Mouse (Mus musculus) kidney, embryonic 16.5 days (tissue): Measurements from ENCODE around the gene Ndufaf2. TPM values are rescaled to one million over a fixed set of nuclear protein-coding genes. Genes with fewer than 3 reads are reported as not detected.

ENCODE experiments used
- ATAC-seq: fragments of 200-750 bp; cut with Nextera tagmentation; 2 replicates; pipeline ENCODE4 v1.8.0; 2017; ENCODE audit warnings: moderate TSS enrichment; ENCODE audit not compliant: low FRiP score, low TSS enrichment
- H3K27ac ChIP-seq: fragments of 300-500 bp; sonication (generic); 2 replicates; pipeline ENCODE4 v1.5.1; 2014; ENCODE audit warnings: low read length
- H3K27me3 ChIP-seq: fragments of 300-500 bp; sonication (generic); 2 replicates; pipeline ENCODE4 v1.6.1; 2014; ENCODE audit warnings: low read length, control low read depth, mixed read lengths; ENCODE audit not compliant: insufficient read depth
- H3K36me3 ChIP-seq: fragments of 300-500 bp; sonication (generic); 2 replicates; pipeline ENCODE4 v1.6.1; 2014; ENCODE audit warnings: low read length, control low read depth, mixed read lengths; ENCODE audit not compliant: insufficient read depth
- H3K4me1 ChIP-seq: fragments of 300-500 bp; sonication (generic); 2 replicates; pipeline ENCODE4 v1.6.1; 2014; ENCODE audit warnings: low read length, control low read depth, mixed read lengths; ENCODE audit not compliant: insufficient read depth
- H3K4me2 ChIP-seq: fragments of 300-500 bp; sonication (generic); replicated peaks from 2 replicates; pipeline ENCODE4 v1.6.1; 2014; ENCODE audit warnings: low read depth, low read length
- H3K4me3 ChIP-seq: fragments of 300-500 bp; sonication (generic); 2 replicates; pipeline ENCODE4 v1.5.1; 2014; ENCODE audit warnings: mild to moderate bottlenecking, low read length
- H3K9ac ChIP-seq: fragments of 300-500 bp; sonication (generic); replicated peaks from 2 replicates; pipeline ENCODE4 v1.6.1; 2014; ENCODE audit warnings: low read length
- H3K9me3 ChIP-seq: fragments of 300-500 bp; sonication (generic); 2 replicates; pipeline ENCODE4 v1.6.1; 2016; ENCODE audit warnings: low read length, control low read depth
- whole genome bisulfite sequencing: fragments of 180-500 bp; shearing (Covaris S2); extraction: QIAGEN DNeasy Blood & Tissue Kit; methylation state at CpG from one replicate; pipeline ENCODE4 v1.1.7; 2014; 5-methylcytosine and 5-hydroxymethylcytosine counted together
- polyA plus RNA-seq: library from polyadenylated mRNA; unstranded; fragments of >200 nt; fragmentation: Nextera tagmentation; extraction: Ambion mirVana; gene quantifications from 2 replicates; pipeline ENCODE4 v1.2.1, GENCODE M21; 2015

The Ndufaf2 gene
- polyA plus RNA-seq, 1 experiment from 2014 or later = 72.6 TPM

DNA sequence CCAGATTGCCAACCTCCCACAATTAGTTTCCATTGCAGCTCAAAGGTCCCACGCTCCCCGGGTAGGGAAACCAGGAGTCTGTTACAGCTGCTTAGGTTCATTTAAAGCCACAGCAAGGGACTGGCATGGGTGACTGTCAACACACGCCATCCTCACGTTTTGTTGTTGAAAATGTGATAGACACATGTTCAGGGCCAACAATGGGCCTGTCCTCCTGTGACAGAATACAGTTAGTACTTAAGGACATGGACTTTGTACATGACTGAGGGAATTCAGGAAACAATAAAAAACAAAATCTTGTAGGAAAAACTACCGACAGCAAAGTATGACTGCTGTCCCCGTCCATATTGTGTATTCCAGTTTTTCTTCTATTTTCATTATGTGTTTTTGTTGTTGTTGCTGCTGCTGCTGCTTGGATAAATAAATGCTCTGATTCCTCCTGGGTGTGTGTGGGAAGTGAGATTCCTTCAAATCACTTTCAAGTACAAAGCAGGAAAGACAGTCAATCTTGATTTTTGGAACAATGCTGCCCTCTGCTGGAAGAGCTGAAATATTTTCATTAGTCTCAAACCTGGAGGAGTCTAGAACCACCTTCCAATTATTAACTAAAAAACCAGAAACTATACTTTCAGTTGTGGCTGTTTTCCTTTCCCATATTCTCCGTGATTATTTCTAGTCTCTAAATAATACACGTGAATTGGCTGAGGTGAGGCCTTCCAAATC, 5.6 kb downstream of the Ndufaf2 start:
- Histone ChIP-seq H3K9ac (no peak overlapping the region), H3K4me2 (no peak overlapping the region), H3K4me3 (no peak overlapping the region), H3K36me3 (no peaks in the 10 kb centered on the region), H3K9me3 (0 out of 2 replicates have a peak, but pooled peaks cover under 1% of the 10 kb centered on the region), H3K4me1 (peaks cover 4% of the 10 kb centered on the region; the same call in 1 of the 2 replicates), H3K27me3 (no peaks in the 10 kb centered on the region), H3K27ac (no peak overlapping the region)
- WGBS = 58% methylated on average over 8 of the region's 8 CpGs
- ATAC-seq = peak; percentile 57; the same call in 1 of the 2 replicates

DNA sequence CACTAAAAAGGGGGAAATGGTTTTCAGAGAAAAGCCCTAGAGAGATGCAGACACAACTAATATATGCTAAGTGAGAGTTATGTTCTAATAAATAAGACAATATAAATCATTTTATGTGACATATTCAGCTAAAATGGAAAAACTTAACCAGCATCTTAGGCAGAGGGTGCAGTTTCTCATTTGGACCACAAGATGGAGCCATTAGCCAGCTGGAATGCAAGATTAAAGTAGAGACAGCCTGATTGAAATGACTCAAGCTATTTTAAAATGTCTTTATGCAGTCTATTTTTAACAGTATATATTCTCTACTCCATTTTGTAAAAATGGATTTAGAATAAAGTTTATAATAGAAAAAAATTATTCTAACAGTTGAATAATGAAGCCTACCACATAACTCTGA, 6.6 kb downstream of the Ndufaf2 start:
- Histone ChIP-seq H3K27ac (no peak overlapping the region), H3K4me2 (no peak overlapping the region), H3K4me1 (no peaks in the 10 kb centered on the region), H3K4me3 (no peak overlapping the region), H3K27me3 (no peaks in the 10 kb centered on the region), H3K9ac (no peak overlapping the region), H3K36me3 (0 out of 2 replicates have a peak, but pooled peaks cover 5% of the 10 kb centered on the region), H3K9me3 (0 out of 2 replicates have a peak, but pooled peaks cover 5% of the 10 kb centered on the region)
- ATAC-seq = no peak

DNA sequence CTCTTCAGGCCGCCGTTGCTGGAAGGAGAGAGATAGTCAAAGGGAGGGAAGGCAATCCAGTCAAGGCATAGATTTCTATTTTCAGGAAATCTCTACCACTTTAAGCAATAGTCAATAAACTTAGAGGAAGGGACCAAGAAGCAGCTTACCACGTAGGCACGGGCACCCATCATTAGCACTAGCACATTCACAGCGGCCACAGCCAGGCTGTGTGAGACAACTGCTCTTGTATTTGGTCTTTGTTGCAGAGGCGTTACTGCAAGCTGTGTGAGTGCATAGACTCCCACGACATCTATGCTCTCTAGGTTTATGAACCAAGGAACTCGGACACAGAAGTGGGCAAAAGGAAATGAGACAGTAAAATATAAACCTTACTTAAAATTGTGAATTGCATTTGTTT, 14.3 kb downstream of the Ndufaf2 start:
- no peaks in the 10 kb centered on the region for H3K27me3 ChIP-seq
- WGBS = 75% methylated on average over 8 of the region's 8 CpGs
- ATAC-seq = no peak
- 0 out of 2 replicates have a peak, but pooled peaks cover 5% of the 10 kb centered on the region for H3K9me3 ChIP-seq
- no peak overlapping the region for H3K4me3 ChIP-seq
- H3K27ac ChIP-seq = no peak overlapping the region
- H3K4me1 ChIP-seq = no peaks in the 10 kb centered on the region
- H3K36me3 ChIP-seq = 0 out of 2 replicates have a peak, but pooled peaks cover 5% of the 10 kb centered on the region
- H3K4me2 ChIP-seq = no peak overlapping the region
- H3K9ac ChIP-seq = no peak overlapping the region

DNA sequence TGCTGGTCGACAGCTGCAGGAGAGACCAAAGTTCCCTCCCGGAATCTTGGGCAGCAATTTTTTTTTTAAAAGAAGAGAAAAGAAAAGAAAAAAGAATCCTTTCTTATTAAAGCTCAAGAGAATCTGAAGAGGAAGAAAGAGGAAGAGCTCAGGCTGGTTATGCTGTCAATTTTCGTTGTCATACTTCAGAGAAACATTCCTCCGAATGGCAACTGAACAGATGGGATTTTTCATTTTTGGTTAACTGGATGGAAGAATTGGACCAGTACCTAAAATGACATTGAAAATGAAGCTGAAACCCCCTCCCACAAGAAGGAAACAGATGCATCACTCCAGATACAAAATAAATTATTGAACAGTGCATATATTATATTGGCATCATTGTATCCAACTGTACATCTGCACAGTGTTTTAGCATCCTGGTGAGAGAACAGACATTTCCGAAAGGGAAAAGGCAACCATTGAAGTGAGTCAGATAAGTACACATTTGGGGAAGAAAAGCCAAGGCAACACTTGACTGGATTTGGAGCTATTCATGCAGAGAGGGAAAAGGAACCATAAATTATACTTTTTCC, 19.9 kb downstream of the Ndufaf2 start:
- Histone ChIP-seq H3K9ac (no peak overlapping the region), H3K36me3 (no peaks in the 10 kb centered on the region), H3K4me2 (no peak overlapping the region), H3K9me3 (no peaks in the 10 kb centered on the region), H3K4me3 (no peak overlapping the region), H3K27me3 (no peaks in the 10 kb centered on the region), H3K27ac (no peak overlapping the region), H3K4me1 (peaks cover 5% of the 10 kb centered on the region; the same call in 1 of the 2 replicates)
- ATAC-seq = no peak
- WGBS = 67% methylated on average over 5 of the region's 5 CpGs

DNA sequence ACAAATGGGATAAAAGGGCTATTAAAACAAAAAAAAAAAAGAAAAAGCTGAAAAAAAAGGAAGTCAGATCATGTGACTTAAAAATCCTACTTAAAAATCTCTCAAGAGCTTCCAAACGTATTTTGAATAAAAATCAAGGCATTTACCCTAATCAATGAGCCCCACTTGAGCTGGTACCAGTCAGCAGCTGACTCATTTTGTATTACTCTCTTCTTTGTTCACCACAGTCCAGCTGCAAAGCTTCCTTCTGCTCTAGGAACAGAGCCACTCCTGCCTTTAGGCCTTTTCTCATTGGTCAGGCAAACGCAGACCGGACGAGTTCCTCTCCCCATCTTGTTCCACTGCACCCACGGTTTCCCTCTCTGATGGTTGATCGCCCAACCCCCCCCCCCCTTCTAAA, 22.8 kb downstream of the Ndufaf2 start:
- H3K4me2 ChIP-seq = no peak overlapping the region

DNA sequence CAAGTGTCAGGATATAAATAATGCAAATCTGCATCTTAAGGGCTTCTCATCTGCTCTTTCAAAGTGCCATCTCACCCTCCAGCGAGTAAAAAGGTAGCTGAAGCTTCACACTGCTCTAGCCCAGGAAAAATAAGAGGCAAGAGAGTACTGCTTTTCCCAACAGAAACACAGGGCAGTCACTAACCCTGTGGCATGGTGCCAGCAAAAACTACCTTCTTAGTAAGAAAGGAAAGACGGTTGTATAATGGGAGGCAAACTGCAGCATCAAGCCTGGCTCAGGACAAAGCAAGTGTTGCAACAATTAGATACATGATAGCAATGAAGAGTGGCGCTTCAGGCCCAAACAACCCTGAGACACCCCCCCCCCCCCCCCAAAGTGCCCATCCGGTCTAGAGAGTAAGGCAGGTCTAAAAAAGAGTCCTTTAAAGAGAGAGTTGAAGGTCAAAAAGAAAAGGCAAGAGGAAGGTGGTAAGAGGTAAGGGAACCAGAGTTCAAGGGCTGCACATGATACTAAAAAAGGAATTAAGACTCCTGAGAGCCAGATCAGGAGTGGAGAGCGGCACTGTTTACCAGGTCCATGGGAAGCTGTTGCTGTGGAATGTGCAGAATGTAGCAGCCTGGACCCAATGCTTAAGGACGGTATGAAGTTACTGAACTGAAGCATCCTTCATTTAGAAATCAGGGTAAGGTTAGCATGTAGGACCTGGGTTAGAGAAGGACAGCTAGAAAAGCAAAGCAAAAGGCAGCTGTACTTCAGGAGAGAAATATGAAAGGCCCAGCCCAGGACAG, 26.2 kb downstream of the Ndufaf2 start:
- no peak overlapping the region for H3K27ac ChIP-seq
- WGBS = 49% methylated on average over 6 of the region's 6 CpGs

More for the DNA sequence above, 22.8 kb downstream of the Ndufaf2 start:
- no peak for ATAC-seq
- Histone ChIP-seq H3K27me3 (no peaks in the 10 kb centered on the region), H3K9me3 (no peaks in the 10 kb centered on the region), H3K27ac (no peak overlapping the region), H3K36me3 (no peaks in the 10 kb centered on the region), H3K4me1 (peaks cover 5% of the 10 kb centered on the region; the same call in 1 of the 2 replicates), H3K4me3 (no peak overlapping the region), H3K9ac (no peak overlapping the region)
- 85% methylated on average over 6 of the region's 6 CpGs for WGBS

DNA sequence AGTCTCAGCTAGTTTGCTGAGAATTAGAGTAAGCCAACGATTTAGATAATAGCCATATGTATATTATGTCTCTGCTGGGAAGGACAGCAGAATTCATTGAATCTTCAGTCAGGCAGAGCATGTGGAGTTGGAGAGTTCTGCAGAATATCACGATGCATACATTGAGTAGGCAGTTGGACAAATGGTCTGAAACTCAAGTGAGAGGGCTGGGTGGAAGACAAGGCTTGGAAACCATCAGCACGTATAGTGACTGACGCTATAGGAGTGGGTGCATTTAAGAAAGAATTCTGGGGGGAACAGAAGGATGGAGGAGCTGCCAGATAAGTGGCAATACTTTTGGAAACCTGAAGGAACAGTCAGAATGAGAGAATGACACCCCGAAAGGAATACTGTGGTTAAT, 27.7 kb downstream of the Ndufaf2 start:
- 91% methylated on average over 5 of the region's 5 CpGs for WGBS
- no peak overlapping the region for H3K9ac ChIP-seq
- H3K27me3 ChIP-seq = no peaks in the 10 kb centered on the region
- no peak overlapping the region for H3K4me2 ChIP-seq
- no peak for ATAC-seq
- H3K9me3 ChIP-seq = no peaks in the 10 kb centered on the region
- no peak overlapping the region for H3K27ac ChIP-seq
- H3K4me1 ChIP-seq = 0 out of 2 replicates have a peak, but pooled peaks cover 4% of the 10 kb centered on the region
- H3K36me3 ChIP-seq = no peaks in the 10 kb centered on the region
- no peak overlapping the region for H3K4me3 ChIP-seq

More for the DNA sequence above, 26.2 kb downstream of the Ndufaf2 start:
- Histone ChIP-seq H3K36me3 (no peaks in the 10 kb centered on the region), H3K4me1 (0 out of 2 replicates have a peak, but pooled peaks cover 4% of the 10 kb centered on the region), H3K4me3 (no peak overlapping the region), H3K9ac (no peak overlapping the region), H3K9me3 (no peaks in the 10 kb centered on the region), H3K4me2 (no peak overlapping the region), H3K27me3 (no peaks in the 10 kb centered on the region)
- peak; percentile 78; the same call in 1 of the 2 replicates for ATAC-seq

DNA sequence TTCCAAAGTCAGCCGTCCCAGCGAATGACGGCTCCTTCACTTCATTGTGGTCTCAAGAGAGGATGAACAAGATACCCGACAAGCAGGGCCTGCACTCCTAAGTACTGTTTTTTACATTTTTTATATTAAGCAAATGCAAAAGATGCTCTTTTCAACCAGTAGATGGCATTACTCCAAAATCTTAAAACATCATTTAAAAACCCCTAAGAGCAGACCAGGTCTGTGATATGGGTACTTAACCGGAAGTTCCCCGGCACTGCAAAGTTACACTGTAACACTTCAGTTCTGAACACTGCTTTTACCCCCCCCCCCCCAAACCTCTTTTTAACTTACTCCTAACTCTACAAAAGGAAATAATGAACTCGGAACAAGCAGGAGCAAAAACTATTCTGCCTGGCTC, 29.4 kb downstream of the Ndufaf2 start:
- no peak for ATAC-seq
- WGBS = 70% methylated on average over 7 of the region's 7 CpGs

DNA sequence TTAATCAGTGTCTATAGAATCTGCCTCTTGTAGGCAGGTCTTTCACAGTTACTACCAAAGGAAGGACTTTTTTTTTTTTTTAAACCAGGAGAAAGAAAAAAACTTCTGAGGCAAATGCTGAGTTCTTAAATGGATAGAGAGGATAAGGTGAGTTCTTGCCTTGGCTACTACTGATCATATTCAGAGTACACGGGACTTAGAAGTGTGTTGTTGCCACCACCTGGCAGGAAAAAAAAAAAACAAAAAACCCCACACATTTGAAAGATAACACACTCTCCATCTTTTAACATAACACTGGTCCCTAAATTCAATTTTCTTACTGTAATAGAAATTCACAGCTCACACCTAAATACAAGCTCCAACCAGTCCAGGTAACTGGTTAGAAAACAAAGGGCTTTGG, 30.5 kb downstream of the Ndufaf2 start:
- no peak overlapping the region for H3K9ac ChIP-seq
- no peak overlapping the region for H3K27ac ChIP-seq
- no peaks in the 10 kb centered on the region for H3K36me3 ChIP-seq
- ATAC-seq = no peak
- H3K4me2 ChIP-seq = no peak overlapping the region
- 0 out of 2 replicates have a peak, but pooled peaks cover 9% of the 10 kb centered on the region for H3K4me1 ChIP-seq
- WGBS = 68% methylated on average over 1 of the region's 1 CpGs
- no peaks in the 10 kb centered on the region for H3K9me3 ChIP-seq
- no peaks in the 10 kb centered on the region for H3K27me3 ChIP-seq
- H3K4me3 ChIP-seq = no peak overlapping the region

More for the DNA sequence above, 29.4 kb downstream of the Ndufaf2 start:
- no peak overlapping the region for H3K4me3 ChIP-seq
- no peak overlapping the region for H3K9ac ChIP-seq
- no peaks in the 10 kb centered on the region for H3K9me3 ChIP-seq
- H3K4me2 ChIP-seq = no peak overlapping the region
- 0 out of 2 replicates have a peak, but pooled peaks cover 6% of the 10 kb centered on the region for H3K4me1 ChIP-seq
- H3K27ac ChIP-seq = no peak overlapping the region
- H3K27me3 ChIP-seq = no peaks in the 10 kb centered on the region
- no peaks in the 10 kb centered on the region for H3K36me3 ChIP-seq
